Mouse (Mus musculus) brown adipose tissue, adult 24 weeks (tissue): ENCODE measurements around the gene Sema4d. TPM values are rescaled to one million over a fixed set of nuclear protein-coding genes. Genes with fewer than 3 reads are reported as not detected.
"Not testable (repeated sequence)": the region's sequence is repeated elsewhere in the genome, so short reads cannot be mapped to it uniquely, and the experiment has no call there.

Experiments used
- H3K27ac ChIP-seq: fragments of 200-500 bp; replicated peaks from 2 replicates; pipeline ENCODE4 v1.5.1; 2012; ENCODE audit warnings: low read depth, mild to moderate bottlenecking, low read length
- H3K4me1 ChIP-seq: fragments of 200-500 bp; 2 replicates; pipeline ENCODE4 v1.6.1; 2012; ENCODE audit warnings: low read length, mixed read lengths; ENCODE audit not compliant: control insufficient read depth, insufficient read depth, insufficient read length
- H3K4me3 ChIP-seq: fragments of 200-500 bp; 2 replicates; pipeline ENCODE4 v1.5.1; 2012; ENCODE audit warnings: low read depth, mild to moderate bottlenecking, low read length, moderate library complexity; ENCODE audit not compliant: insufficient read depth
- polyA plus RNA-seq: library from polyadenylated mRNA; stranded (reverse); fragments of >200 nt; gene quantifications from 2 replicates; pipeline ENCODE4 v1.2.4, GENCODE M21; 2012; ENCODE audit not compliant: missing spikeins, insufficient read depth, insufficient read length

The Sema4d gene
- polyA plus RNA-seq = 1.0 and 1.3 TPM in 2 replicates

DNA sequence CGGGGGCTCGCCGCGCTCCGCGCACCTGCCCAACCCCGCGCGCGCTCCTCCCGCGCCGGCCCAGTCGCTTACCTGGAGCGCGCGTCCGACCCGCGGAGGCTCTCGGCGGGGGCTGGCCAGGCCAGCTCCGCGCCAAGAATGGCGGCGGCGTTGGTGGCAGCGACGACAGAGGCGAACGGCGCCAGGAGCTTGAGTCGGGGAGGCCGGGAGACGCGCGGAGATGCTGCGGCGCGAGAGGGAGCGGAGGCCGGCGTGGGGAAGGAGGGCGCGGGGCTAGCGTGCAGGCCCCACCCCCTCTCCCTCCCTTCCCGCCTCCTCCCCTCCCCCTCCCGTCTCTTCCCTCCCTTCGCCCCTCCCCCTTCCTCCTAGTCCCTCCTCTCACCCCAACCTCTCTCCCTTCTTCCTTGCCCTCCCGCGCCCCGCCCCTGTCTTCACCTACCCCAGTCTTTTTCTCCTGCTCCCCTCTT is at the start of gene Sema4d:
Sema4d (minus strand) TSS at position 323 of the 467 bp plus-strand sequence.
- Histone ChIP-seq H3K27ac (no peak within 1 kb of the TSS), H3K4me3 (peak within 1 kb of the TSS; percentile 52), H3K4me1 (no peaks in the 10 kb centered on the region)

GRCm38 (mm10) chr13:51843298-51843697 is 49.8 kb upstream of the Sema4d start:
- H3K27ac ChIP-seq = no peak overlapping the region
- H3K4me3 ChIP-seq = no peak overlapping the region

GRCm38 (mm10) chr13:51842773-51843172 is 49.2 kb upstream of the Sema4d start:
- Histone ChIP-seq H3K4me1 (no peaks in the 10 kb centered on the region), H3K4me3 (peak overlapping the region; percentile 20; the same call in 1 of the 2 replicates), H3K27ac (no peak overlapping the region)

More at GRCm38 (mm10) chr13:51843298-51843697, 49.8 kb upstream of the Sema4d start:
- H3K4me1 ChIP-seq = no peaks in the 10 kb centered on the region

DNA sequence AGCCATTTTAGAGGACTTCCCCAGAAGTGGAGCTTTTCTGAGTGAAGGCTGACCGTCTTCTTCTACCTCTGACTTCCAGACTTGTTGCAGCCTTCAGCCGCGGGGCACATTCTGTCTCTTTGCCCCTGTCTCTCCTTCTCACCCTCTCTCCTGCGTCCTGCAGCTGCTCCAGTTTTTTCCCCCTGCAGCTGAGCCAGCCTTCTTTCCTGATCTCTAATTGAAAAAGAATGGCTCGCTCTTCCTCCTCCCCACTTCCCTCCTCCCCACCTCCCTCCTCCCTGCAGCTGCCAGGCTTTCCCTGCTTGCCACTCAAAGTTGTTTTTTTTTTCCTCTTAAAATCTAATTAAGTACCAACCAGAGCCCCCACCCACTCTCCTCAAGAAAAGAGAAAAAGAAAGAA is 48.6 kb upstream of the Sema4d start:
- Histone ChIP-seq H3K4me1 (no peaks in the 10 kb centered on the region), H3K27ac (no peak overlapping the region), H3K4me3 (no peak overlapping the region)

GRCm38 (mm10) chr13:51841541-51842115 is 48.1 kb upstream of the Sema4d start:
- H3K27ac ChIP-seq = no peak overlapping the region
- no peak overlapping the region for H3K4me3 ChIP-seq
- no peaks in the 10 kb centered on the region for H3K4me1 ChIP-seq

DNA sequence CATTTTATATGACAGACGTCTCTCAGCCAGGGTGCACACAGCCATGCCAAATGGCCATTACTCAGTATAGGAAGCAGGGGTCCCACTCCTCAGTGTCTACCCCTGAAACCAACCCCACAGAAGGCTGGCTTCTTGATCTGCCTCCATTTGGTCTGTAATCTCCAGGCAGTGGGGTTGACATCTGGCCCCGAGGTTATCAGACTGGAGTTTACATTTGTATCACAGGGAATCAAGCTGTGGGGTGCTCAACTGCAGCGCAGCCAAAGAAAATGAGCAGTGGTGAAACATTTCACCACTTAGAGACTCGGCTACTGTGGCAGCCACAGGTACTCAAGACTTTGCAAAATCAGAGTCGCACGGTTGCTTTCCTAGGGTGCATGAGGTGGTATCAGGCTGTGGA is 47.2 kb upstream of the Sema4d start:
- Histone ChIP-seq H3K4me3 (no peak overlapping the region), H3K27ac (no peak overlapping the region), H3K4me1 (no peaks in the 10 kb centered on the region)

DNA sequence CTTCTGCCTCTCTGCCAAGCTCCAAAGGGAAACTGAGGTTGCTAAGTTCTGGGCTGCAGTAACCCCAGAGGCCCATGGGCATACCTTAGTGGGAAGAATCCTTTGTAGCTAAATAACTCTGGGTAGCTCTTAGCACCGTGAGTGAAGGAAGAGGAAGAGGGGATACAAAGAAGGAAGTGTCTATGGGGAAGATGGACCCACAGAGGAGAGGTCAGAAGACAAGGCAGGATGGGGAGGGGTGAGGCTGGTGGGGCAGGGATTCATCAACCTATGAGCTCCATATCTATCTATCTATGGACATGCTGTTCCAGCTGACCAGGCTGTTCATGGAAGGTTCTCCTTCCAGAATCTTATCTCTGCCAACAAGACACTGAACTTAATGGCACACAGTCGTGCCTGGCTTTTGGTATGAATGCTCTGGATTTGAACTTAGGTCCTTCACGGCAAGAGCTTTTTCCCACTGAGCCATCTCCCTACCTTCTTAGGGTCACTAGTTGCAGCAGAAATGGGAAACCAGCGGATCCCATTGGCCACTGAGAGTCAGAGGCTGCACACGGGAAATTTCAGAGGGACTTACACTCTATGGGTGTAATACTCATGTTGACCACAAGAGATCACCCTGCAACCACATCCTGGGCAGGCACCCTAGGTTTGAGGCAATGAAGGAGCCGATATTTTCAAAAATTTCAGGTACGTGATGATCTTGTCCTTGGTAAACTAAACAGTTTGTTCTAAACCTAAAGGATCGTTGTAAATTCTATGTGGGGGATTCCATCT is 45.9 kb upstream of the Sema4d start:
- no peaks in the 10 kb centered on the region for H3K4me1 ChIP-seq
- no peak overlapping the region for H3K27ac ChIP-seq
- no peak overlapping the region for H3K4me3 ChIP-seq

DNA sequence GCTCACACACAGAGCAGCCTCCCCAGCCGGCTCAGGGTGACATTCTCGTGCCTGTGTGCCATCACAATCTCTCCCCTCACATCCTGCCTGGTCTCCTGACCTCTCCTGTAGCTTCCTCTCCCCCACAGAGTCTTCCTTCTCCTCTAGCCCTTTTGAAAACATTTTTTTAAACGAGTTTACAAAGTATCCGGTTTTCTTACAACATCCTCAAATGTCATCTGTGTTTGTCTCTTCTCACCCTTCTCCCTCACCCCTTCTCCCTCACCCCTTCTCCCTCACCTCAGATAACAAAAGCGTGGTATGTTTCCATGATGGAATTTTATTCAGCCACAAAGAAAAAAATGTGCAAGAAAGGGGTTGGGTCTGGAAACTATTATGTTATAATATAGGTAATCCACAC is 43.9 kb upstream of the Sema4d start:
- Histone ChIP-seq H3K4me3 (no peak overlapping the region), H3K4me1 (no peaks in the 10 kb centered on the region), H3K27ac (no peak overlapping the region)

- H3K4me3 ChIP-seq, H3K27ac ChIP-seq: not testable (repeated sequence)
Measured at GRCm38 (mm10) chr13:51835208-51835607, 41.7 kb upstream of the Sema4d start.

DNA sequence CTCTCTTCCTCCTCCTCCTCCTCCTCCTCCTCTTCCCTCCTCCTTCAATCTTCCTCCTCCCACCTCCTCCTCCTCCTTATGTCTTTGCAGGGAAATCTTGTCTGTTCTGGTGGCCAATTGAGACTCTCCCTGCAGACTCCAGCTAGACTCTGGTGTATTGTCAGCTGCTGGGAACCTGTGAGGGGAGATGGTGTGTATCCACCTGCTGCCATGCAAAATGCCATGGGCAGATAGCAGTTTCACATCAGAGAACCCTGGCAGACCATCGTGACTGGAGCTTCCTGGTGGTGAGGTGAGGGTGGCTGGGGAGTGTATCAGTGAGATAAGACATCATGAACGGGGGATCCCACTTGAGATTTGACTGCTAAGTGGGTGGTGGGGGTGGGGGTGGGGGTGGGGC is 41.0 kb upstream of the Sema4d start:
- no peaks in the 10 kb centered on the region for H3K4me1 ChIP-seq

More at GRCm38 (mm10) chr13:51835208-51835607, 41.7 kb upstream of the Sema4d start:
- H3K4me1 ChIP-seq = not testable (repeated sequence)

GRCm38 (mm10) chr13:51834024-51834423 is 40.5 kb upstream of the Sema4d start:
- not testable (repeated sequence) for H3K27ac ChIP-seq, H3K4me1 ChIP-seq, H3K4me3 ChIP-seq

More for the DNA sequence above, 41.0 kb upstream of the Sema4d start:
- Histone ChIP-seq H3K4me3 (no peak overlapping the region), H3K27ac (no peak overlapping the region)

DNA sequence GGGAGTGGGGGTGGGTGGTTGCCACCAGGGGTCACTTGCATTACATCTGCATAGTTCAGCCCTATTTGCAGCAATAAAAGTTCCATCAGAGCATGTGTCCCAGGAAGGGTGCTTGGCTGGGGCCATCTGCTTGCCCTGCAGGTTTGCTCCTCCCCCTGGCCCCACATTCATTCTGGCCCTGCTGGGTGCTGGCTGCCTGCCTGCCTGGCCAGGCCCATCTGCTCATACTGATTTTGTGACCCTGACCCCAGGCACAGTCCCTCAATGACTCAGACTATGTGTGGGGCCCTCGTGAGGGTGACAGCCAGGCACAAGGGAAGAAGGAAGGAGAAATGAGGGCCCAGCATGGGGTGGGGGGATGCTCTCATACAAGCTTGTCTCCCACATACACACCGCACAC is 40.1 kb upstream of the Sema4d start:
- no peak overlapping the region for H3K4me3 ChIP-seq
- H3K27ac ChIP-seq = no peak overlapping the region
- H3K4me1 ChIP-seq = no peaks in the 10 kb centered on the region

- Histone ChIP-seq H3K4me3 (no peak overlapping the region), H3K27ac (no peak overlapping the region), H3K4me1 (no peaks in the 10 kb centered on the region)
Measured at GRCm38 (mm10) chr13:51832491-51832890, 38.9 kb upstream of the Sema4d start.

GRCm38 (mm10) chr13:51830744-51831450 is 37.4 kb upstream of the Sema4d start:
- H3K4me1 ChIP-seq = no peaks in the 10 kb centered on the region
- H3K27ac ChIP-seq = no peak overlapping the region
- no peak overlapping the region for H3K4me3 ChIP-seq

DNA sequence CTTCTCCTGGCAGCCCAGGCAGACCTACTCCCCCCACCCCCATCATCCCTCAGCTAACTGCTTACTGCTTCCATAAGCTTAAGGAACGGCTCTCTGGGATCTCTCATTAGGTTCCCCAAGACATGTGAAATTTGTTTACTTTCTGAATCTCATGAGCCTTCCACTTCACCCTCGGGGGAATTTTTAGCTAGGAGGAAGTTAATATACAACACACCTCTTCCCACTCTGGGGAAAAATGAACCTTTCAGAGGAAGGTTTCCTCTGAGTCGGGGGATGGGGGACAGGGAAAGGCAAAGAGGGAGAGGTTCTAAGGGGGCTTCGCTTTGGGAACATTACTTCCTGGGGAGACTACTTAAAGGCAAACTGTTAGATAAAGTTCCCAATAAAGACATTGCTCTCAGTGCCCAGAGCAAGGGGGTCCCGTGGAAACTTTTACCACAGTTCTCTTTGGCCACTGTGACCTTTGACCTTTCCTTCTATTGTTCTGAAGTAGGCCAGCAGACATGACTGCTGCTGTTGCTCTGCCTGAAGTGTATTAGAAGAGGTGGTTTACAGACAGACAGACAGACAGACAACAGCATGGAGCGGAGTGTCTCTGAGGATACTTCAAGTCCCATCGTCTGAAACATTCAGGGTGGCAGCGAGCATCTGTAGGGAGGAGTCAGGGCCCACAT is 30.4 kb upstream of the Sema4d start:
- no peak overlapping the region for H3K27ac ChIP-seq
- no peak overlapping the region for H3K4me3 ChIP-seq
- H3K4me1 ChIP-seq = no peaks in the 10 kb centered on the region
